Mouse (Mus musculus): ENCODE results near the gene Gcc2.

- TF ChIP-seq POLR2A (IDR thresholded peaks at IDR 0.05; ENCODE audit: insufficient read depth, low read depth, low read length) (no peak), CTCF (IDR thresholded peaks at IDR 0.05; ENCODE audit: insufficient read depth, low read depth, low read length) (no peak)
Measured at GRCm38 (mm10) chr10:58330635-58331034, 75.3 kb downstream of the Gcc2 start.
